Mouse (Mus musculus): ENCODE data around the gene Frem3. TPM values are rescaled to one million over a fixed set of nuclear protein-coding genes. Genes with fewer than 3 reads are reported as not detected.
A peak's percentile ranks its signal among the peaks of the same experiment; 100 is the strongest.

The Frem3 gene
- polyA plus RNA-seq, 1 experiment from 2014 or later = 0.05 TPM

DNA sequence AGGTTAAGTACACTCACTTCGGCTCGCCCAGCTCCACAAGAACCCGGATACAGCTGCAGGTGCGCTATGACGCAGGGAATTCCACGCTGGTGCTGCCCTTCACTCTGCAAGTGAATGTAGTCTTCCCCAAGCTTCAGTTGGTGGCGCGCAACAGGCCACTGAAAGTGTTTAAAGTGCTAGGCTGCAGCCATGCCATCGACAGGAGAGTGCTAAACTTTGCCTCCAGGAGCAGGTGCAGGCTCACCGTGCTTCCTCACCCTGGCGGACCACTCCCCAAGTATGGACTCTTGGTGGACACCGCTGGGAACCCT is 516 bp downstream of the Frem3 start:
- H3K9ac ChIP-seq = no peak overlapping the region
- ATAC-seq (ENCODE audit: low FRiP score) = no peak
- H3K27ac ChIP-seq = no peak overlapping the region
- peaks cover 13% of the 10 kb centered on the region for H3K4me1 ChIP-seq (replicated peaks)
- H3K27me3 ChIP-seq = peaks cover 31% of the 10 kb centered on the region
- H3K36me3 ChIP-seq = no peaks in the 10 kb centered on the region
- peak overlapping the region; percentile 57 for H3K4me2 ChIP-seq
- no peaks in the 10 kb centered on the region for H3K9me3 ChIP-seq
- H3K4me3 ChIP-seq = peak overlapping the region; percentile 36
- WGBS = 7% methylated on average over 12 of the region's 12 CpGs

DNA sequence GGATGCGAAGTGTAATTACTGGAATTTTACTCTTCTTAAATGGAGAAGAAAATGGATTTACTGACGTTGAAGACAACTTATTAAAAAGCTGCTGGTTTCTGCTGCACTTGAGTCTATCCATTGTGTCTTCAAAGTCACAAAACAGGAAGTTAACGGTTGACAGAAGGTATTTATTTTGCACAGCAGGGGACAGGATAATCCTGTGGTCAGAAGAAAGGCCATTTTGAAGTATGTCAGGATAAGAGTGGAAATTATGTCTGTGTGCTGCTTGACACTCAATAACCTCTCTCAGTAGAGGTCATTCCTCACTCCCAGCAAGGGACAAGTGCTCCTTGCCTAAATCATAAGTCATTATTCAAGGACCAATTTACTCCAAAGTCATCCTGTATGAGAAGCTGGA is 8.9 kb downstream of the Frem3 start:
- no peaks in the 10 kb centered on the region for H3K4me1 ChIP-seq (replicated peaks)
- no peak overlapping the region for H3K9ac ChIP-seq
- no peaks in the 10 kb centered on the region for H3K36me3 ChIP-seq
- no peak overlapping the region for H3K27ac ChIP-seq
- 63% methylated on average over 3 of the region's 3 CpGs for WGBS
- no peaks in the 10 kb centered on the region for H3K27me3 ChIP-seq
- no peak for ATAC-seq (ENCODE audit: low FRiP score)
- no peak overlapping the region for H3K4me2 ChIP-seq
- H3K9me3 ChIP-seq = no peaks in the 10 kb centered on the region
- no peak overlapping the region for H3K4me3 ChIP-seq

DNA sequence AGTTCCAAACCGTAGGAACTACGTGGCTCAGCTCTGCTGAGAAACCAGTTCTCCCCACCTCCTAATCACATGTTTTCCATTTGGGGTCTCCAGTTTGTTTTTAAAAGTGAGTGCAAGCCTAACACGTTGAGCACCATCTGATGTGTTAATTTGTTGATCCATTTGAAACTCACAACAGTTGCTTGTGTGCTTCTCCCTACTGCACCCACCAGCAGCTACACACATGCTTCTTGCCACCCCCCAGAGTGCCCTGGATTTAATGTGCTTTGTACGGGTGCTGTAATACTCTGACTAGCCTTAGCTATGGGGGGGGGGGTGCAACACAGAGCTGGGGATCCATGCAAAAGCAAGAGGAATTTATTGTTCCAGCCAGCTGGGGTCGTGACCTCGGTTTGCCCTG is 36.5 kb downstream of the Frem3 start:
- no peak overlapping the region for H3K9ac ChIP-seq
- WGBS = 78% methylated on average over 6 of the region's 6 CpGs
- no peaks in the 10 kb centered on the region for H3K27me3 ChIP-seq
- no peaks in the 10 kb centered on the region for H3K9me3 ChIP-seq
- no peak for ATAC-seq (ENCODE audit: low FRiP score)
- no peaks in the 10 kb centered on the region for H3K4me1 ChIP-seq (replicated peaks)
- H3K4me2 ChIP-seq = no peak overlapping the region
- H3K4me3 ChIP-seq = no peak overlapping the region
- H3K27ac ChIP-seq = no peak overlapping the region
- H3K36me3 ChIP-seq = no peaks in the 10 kb centered on the region

DNA sequence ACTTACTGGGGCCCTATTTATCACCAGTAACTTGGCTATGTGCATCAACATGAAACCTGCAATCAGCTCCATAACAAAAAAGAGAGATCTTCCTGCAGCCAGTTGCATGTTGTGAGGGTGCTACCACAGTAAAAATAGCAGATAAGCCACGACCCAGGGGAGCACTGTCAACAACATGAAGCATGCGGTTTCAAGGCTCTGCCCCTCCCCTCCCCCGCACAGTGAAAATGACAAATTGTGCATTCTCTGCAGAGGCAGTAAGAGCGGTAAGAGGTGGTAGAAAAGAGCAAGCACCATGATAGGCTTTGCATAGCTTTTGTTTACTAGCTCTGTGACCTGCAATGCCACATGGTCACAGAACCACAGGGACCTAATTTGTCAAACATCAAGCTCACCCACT is 46.8 kb downstream of the Frem3 start:
- Histone ChIP-seq H3K9ac (no peak overlapping the region), H3K9me3 (no peaks in the 10 kb centered on the region), H3K4me3 (no peak overlapping the region), H3K36me3 (no peaks in the 10 kb centered on the region), H3K27me3 (no peaks in the 10 kb centered on the region), H3K4me2 (no peak overlapping the region), H3K27ac (no peak overlapping the region), H3K4me1 (replicated peaks) (0 out of 2 replicates have a peak, but pooled peaks cover 5% of the 10 kb centered on the region)
- 27% methylated on average over 4 of the region's 4 CpGs for WGBS
- ATAC-seq (ENCODE audit: low FRiP score) = no peak

DNA sequence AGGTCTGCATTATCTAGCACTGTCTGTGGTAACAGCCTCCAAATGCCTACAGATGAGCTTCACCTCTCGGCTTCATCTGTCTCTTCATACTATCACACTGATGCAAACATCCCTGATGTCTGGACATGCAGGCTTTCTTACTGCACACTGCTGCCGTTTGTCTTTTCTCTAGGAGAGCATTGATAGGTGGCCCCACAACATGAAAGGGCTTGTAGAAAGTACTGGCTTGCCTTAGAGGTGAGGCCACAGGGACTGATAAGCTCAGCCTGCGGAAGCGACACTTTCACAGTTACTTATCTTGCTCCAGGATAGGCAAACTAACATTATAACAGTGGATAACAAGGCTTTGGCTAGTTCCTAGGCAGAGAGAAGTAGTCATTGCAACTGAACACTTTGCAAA is 50.2 kb downstream of the Frem3 start:
- H3K9me3 ChIP-seq = no peaks in the 10 kb centered on the region
- no peak for ATAC-seq (ENCODE audit: low FRiP score)
- H3K4me2 ChIP-seq = no peak overlapping the region
- no peak overlapping the region for H3K4me3 ChIP-seq
- H3K4me1 ChIP-seq (replicated peaks) = 0 out of 2 replicates have a peak, but pooled peaks cover 5% of the 10 kb centered on the region
- H3K27ac ChIP-seq = no peak overlapping the region
- no peaks in the 10 kb centered on the region for H3K36me3 ChIP-seq
- WGBS = 90% methylated on average over 4 of the region's 4 CpGs
- no peaks in the 10 kb centered on the region for H3K27me3 ChIP-seq
- no peak overlapping the region for H3K9ac ChIP-seq

DNA sequence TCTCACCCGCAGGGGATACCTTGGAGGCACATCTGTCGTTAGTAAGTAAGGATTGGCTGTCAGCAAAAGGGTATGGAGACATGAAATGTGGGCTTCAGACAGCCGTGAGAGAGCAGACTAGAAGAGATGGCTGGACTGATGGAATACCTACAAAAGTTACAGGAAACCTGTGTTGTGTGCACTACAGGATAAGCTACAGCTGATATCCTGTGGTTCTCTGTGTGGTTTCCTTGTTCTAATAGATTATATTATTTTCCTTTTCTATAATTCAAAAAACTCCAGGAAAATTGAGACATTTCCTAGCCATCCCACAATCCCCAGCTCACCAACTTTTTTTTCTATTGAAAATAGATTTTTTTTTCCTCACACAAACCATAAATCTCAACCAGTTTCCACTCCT is 52.6 kb downstream of the Frem3 start:
- Histone ChIP-seq H3K4me2 (no peak overlapping the region), H3K9ac (no peak overlapping the region), H3K4me3 (no peak overlapping the region), H3K27me3 (no peaks in the 10 kb centered on the region), H3K4me1 (replicated peaks) (no peaks in the 10 kb centered on the region), H3K9me3 (no peaks in the 10 kb centered on the region), H3K36me3 (no peaks in the 10 kb centered on the region), H3K27ac (no peak overlapping the region)
- 76% methylated on average over 3 of the region's 3 CpGs for WGBS
- ATAC-seq (ENCODE audit: low FRiP score) = no peak

DNA sequence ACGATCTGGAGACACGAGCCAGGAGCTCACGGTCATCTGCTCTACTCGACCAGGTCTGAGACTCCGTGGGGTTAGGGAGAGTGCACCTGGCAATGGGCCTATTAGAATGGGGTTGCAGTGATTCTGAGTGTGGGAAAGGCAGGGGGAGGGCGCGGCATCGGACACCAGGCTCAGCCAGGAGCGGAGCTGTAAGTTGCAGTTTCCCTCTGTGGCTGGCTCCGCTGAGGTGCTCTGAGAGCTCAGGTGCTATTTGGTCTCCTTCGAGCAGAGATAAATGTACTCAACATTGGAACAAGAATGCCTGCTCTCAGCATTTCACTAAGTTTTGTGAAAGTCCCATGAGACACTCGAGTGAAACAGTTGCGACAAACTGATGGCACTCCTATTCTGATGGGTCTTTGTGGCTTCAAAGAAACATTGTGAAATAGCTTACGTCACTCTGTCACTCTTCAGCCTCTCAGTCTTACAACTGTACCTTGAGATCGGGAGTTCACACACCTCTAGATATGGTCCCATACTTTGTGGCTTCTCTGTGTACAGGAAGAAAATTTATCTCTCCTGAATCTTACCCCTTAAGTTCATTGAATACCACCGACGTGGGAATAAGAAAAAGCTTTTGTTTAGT is 58.5 kb downstream of the Frem3 start:
- no peak for ATAC-seq (ENCODE audit: low FRiP score)
- H3K9ac ChIP-seq = no peak overlapping the region
- no peak overlapping the region for H3K4me3 ChIP-seq
- 84% methylated on average over 17 of the region's 17 CpGs for WGBS
- no peaks in the 10 kb centered on the region for H3K4me1 ChIP-seq (replicated peaks)
- H3K9me3 ChIP-seq = no peaks in the 10 kb centered on the region
- no peaks in the 10 kb centered on the region for H3K27me3 ChIP-seq
- H3K4me2 ChIP-seq = no peak overlapping the region
- no peak overlapping the region for H3K27ac ChIP-seq
- no peaks in the 10 kb centered on the region for H3K36me3 ChIP-seq

DNA sequence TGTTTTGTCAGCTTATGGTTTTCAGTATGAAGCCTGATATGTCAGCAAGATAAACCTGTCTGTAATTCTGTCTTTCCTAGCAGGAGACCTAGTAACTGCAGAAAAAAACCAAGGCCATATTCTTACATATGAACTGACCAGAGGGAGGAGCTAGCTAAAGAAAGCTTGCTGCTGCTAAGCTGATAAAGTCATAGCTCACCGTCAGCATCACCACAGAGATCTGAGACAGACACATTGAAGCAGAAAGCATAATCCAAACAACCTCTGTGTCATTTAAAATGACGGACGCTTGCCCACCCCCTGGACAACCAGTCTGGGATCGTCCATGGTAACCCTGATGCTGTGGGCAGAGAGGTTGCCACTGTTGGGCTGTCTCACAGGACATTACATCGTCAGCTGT is 71.7 kb downstream of the Frem3 start:
- H3K9me3 ChIP-seq = no peaks in the 10 kb centered on the region
- H3K4me1 ChIP-seq (replicated peaks) = no peaks in the 10 kb centered on the region
- no peak overlapping the region for H3K4me3 ChIP-seq
- H3K27ac ChIP-seq = no peak overlapping the region
- no peak overlapping the region for H3K9ac ChIP-seq
- ATAC-seq (ENCODE audit: low FRiP score) = no peak
- WGBS = 80% methylated on average over 5 of the region's 5 CpGs
- no peak overlapping the region for H3K4me2 ChIP-seq
- no peaks in the 10 kb centered on the region for H3K36me3 ChIP-seq
- no peaks in the 10 kb centered on the region for H3K27me3 ChIP-seq

DNA sequence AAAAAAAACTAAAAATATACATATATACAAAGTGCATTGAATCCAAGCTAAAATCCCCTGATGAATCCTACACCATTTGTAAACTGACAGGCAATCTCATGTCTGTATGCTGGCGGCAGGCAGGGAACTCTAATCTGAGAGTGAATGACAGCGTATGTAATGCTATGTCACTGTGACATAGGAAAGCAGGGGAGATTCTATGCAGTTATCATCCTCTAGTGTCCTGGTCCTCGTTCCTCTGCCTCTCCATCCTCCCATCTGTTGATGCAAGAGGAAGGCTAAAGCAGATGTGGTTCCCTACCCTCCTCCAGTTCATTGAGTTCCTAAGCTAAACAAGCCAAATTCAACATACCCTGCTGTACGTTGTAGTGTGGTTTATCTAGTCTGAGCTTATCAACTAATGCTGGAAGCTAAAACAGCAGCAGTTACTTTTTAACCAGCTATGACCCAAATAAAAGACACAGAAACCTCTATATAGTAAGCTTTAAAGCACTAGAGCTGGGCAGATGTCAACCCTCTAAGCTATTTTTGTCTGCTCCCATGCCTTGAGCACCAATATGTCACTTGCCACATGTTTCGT is 73.0 kb downstream of the Frem3 start:
- H3K4me2 ChIP-seq = no peak overlapping the region
- H3K4me3 ChIP-seq = no peak overlapping the region
- 86% methylated on average over 5 of the region's 5 CpGs for WGBS
- no peak overlapping the region for H3K27ac ChIP-seq
- no peaks in the 10 kb centered on the region for H3K27me3 ChIP-seq
- no peaks in the 10 kb centered on the region for H3K36me3 ChIP-seq
- no peak overlapping the region for H3K9ac ChIP-seq
- ATAC-seq (ENCODE audit: low FRiP score) = no peak
- no peaks in the 10 kb centered on the region for H3K9me3 ChIP-seq
- H3K4me1 ChIP-seq (replicated peaks) = no peaks in the 10 kb centered on the region

DNA sequence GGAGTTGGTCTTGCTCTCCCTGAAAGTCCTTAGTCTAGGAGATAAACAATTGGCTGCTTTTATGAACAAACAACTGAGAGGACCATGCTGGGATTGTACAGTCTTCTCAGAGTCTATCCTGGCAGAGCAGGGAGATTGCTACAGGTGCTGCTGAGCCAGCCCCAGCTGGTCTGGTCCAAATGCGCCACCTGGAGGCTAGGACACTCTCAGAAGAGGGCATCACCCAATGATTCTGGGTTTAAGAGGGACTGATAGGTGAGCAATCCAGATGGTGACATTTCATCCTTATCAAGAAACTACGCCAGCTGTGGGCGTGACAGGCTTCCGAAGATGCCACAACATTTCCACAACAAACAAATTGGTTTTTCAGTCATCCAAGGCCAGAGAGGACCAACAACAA is 77.3 kb downstream of the Frem3 start:
- no peak overlapping the region for H3K27ac ChIP-seq
- H3K4me3 ChIP-seq = no peak overlapping the region
- no peaks in the 10 kb centered on the region for H3K36me3 ChIP-seq
- ATAC-seq (ENCODE audit: low FRiP score) = no peak; the same call in 1 of the 2 replicates
- no peak overlapping the region for H3K4me2 ChIP-seq
- no peak overlapping the region for H3K9ac ChIP-seq
- no peaks in the 10 kb centered on the region for H3K4me1 ChIP-seq (replicated peaks)
- WGBS = 54% methylated on average over 4 of the region's 4 CpGs
- no peaks in the 10 kb centered on the region for H3K9me3 ChIP-seq
- no peaks in the 10 kb centered on the region for H3K27me3 ChIP-seq

DNA sequence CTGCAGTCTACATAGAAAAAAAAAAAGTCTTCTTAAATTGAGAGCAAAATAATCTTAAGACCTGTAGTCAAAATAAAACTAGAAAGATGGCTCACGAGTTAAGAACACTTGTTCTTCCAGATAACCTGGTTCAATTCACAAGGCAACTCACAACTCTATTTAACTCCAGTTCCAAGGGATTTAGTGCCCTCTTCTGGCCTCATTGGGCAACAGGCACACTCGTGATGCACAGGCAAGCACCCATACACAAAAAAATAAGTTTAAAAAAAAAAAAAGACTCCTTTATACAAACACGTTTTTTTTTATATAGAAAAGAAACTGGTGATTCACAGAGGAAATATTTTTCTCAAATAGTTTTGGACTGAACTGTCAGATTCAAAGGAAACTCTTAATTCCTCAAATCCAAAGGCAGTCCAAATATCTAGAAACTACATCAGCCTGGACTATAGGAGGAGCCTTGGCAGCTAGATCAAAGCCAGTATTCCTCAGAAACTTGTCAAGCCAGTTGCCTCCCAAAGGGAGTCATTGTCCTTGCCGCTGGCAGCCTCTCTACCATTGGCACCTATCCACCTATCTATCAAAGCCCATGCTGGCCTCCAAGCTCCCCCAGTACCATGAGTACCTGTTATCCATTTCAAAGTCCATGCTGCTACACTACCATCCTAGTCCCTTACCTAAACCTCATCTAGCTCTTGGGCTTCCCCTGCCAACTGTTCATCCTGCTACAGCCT is 100.0 kb downstream of the Frem3 start:
- H3K27ac ChIP-seq = no peak overlapping the region
- ATAC-seq (ENCODE audit: low FRiP score) = no peak
- no peak overlapping the region for H3K4me2 ChIP-seq
- H3K36me3 ChIP-seq = peaks cover 66% of the 10 kb centered on the region
- no peaks in the 10 kb centered on the region for H3K9me3 ChIP-seq
- no peak overlapping the region for H3K4me3 ChIP-seq
- no peak overlapping the region for H3K9ac ChIP-seq
- H3K27me3 ChIP-seq = no peaks in the 10 kb centered on the region
- 82% methylated on average over 4 of the region's 4 CpGs for WGBS
- no peaks in the 10 kb centered on the region for H3K4me1 ChIP-seq (replicated peaks)

DNA sequence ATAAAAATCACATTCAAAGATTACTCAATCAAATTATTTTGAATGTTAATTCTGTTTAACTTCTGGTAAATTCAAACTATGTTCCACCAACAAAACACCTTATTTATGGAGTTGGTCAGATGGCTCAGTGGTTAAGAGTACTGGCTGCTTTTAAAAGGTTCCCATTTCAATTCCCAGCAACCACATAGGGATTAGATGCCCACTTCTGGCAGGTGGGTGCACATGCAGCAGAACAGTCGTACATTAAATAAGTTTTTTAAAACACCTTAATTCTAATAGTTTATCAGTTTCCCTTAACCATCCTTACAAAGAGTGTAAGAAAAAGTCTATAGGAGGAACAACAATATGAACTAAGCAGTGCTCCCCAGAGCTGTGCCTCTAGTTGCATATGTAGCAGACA is 103.6 kb downstream of the Frem3 start:
- H3K4me3 ChIP-seq = no peak overlapping the region
- H3K4me1 ChIP-seq (replicated peaks) = no peaks in the 10 kb centered on the region
- 98% methylated on average over 1 of the region's 1 CpGs for WGBS
- no peak overlapping the region for H3K27ac ChIP-seq
- H3K9ac ChIP-seq = no peak overlapping the region
- no peak overlapping the region for H3K4me2 ChIP-seq
- no peaks in the 10 kb centered on the region for H3K9me3 ChIP-seq
- no peak for ATAC-seq (ENCODE audit: low FRiP score)
- H3K27me3 ChIP-seq = no peaks in the 10 kb centered on the region
- peaks cover 61% of the 10 kb centered on the region for H3K36me3 ChIP-seq

DNA sequence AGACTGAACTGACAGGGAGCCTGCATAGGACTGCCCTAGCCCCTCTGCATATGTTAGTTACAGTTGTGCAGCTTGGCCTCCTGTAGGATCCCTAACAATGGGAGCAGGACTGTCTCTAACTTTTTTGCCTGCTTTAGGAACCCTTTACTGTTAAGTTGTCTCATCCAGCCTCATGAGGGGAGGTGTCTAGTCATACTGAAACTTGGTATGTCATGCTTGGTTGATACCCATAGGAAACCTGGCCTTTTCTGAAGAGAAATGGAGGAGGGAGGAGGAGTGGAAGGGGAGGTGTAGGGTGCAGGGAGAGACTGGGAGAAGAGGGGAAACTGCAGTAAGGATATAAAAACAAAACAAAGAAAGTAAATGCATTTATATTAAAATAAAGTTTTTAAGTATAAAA is 121.4 kb downstream of the Frem3 start:
- Histone ChIP-seq H3K27me3 (no peaks in the 10 kb centered on the region), H3K9ac (no peak overlapping the region), H3K4me2 (no peak overlapping the region), H3K4me3 (no peak overlapping the region), H3K36me3 (peaks cover 56% of the 10 kb centered on the region), H3K4me1 (replicated peaks) (peaks cover under 1% of the 10 kb centered on the region; the same call in 1 of the 2 replicates), H3K9me3 (no peaks in the 10 kb centered on the region), H3K27ac (no peak overlapping the region)
- ATAC-seq (ENCODE audit: low FRiP score) = no peak

Data from hindbrain, embryonic 13.5 days (tissue).